Mouse (Mus musculus): ENCODE data around the gene Mtmr14. TPM values are rescaled to one million over a fixed set of nuclear protein-coding genes. Genes with fewer than 3 reads are reported as not detected.

Gene Mtmr14
- total RNA-seq (2014; fragmentation: Nextera tagmentation) (17.0 and 26.6 TPM in 2 replicates), total RNA-seq (2017) (13.8 and 21.8 TPM in 2 replicates)

DNA sequence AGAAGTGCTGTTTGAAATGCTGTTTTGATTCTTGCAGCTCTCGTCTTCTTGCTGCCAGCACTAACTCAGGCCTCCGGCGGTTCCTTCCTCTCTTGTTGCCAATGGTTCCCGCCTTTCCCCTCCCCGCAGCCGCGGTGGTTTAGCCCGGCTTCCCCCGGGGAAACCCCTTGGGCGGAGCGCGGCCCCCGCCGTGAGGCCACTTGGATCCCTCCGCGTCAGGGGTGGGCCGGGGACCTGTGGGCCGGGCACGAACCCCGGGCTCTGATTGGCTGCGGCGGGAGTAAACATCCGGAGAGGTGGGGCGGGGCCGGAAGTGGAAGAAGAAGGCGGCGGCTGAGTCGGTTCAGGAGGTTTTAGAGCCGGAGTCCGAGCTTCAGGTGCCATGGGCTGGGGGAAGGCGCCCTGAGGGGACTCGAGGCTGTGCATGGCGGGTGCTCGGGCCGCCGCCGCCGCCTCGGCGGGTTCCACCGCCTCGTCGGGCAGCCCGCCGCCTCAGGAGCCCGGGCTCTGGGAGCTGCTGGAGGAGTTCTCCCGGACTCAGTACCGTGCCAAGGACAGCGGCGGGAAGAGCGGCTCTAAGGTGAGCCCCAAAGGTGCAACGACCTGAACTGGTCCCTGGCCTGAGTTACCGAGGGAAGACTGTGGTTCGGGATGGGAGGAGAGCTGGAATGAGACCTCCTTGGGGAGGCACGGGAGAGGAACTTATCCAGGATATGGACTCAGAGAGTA is at the start of gene Mtmr14:
Mtmr14 (plus strand) TSS at position 302 of the 729 bp plus-strand sequence.
- peak; percentile 97 for ATAC-seq (replicated peaks; ENCODE audit: low FRiP score, low TSS enrichment, poor library complexity, severe bottlenecking)

DNA sequence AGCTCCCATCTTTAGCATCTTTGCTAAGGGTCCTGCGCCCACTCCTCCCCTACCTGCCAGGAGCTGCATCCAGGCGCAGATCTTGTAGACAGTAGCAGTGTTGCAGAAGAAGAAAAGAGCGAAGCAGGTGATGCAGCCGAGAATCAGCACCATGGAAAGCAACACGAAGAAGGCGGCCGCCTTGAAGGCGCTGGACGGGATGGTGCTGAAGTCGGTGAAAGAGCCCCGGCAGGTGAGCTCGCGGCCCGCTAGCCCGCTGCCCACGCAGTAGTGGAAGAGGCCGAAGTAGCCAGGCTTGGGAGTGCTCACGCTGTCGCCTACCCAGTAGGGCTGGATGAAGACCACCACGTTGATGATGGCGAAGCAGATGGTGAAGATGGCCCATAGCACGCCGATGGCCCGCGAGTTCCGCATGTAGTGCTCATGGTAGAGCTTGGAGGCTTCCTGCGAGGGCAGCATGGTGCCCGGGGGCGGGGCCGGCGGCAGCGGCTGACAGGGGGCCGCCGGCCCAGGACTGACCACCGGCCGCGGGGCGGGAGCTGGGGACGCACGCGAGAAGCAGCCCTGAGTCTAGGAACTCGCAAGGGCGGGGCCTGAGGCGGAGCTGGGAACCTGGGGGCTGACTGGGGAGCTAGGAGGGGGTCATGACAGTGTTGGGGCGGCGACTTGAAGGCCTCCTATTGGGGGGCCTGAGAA is 43.7 kb upstream of the Mtmr14 start:
- peak; percentile 65 for ATAC-seq (replicated peaks; ENCODE audit: low FRiP score, low TSS enrichment, poor library complexity, severe bottlenecking)

DNA sequence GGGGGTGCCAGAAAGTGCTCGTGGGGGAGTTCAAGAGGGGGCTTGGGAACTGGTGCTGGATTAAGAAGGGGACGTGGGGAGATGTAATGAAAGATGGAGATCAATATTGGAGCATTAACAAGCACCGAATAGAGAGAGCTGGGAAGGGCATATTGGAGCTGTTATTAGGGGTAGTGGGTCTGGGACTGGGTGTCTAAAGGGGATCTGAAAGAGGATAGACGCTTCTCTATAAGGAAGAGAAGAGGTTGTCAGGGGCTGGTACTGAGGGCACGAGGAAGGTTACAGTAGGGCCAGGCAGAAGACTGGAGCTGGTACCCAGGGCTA is 43.2 kb upstream of the Mtmr14 start:
- ATAC-seq (replicated peaks; ENCODE audit: low FRiP score, low TSS enrichment, poor library complexity, severe bottlenecking) = no peak

DNA sequence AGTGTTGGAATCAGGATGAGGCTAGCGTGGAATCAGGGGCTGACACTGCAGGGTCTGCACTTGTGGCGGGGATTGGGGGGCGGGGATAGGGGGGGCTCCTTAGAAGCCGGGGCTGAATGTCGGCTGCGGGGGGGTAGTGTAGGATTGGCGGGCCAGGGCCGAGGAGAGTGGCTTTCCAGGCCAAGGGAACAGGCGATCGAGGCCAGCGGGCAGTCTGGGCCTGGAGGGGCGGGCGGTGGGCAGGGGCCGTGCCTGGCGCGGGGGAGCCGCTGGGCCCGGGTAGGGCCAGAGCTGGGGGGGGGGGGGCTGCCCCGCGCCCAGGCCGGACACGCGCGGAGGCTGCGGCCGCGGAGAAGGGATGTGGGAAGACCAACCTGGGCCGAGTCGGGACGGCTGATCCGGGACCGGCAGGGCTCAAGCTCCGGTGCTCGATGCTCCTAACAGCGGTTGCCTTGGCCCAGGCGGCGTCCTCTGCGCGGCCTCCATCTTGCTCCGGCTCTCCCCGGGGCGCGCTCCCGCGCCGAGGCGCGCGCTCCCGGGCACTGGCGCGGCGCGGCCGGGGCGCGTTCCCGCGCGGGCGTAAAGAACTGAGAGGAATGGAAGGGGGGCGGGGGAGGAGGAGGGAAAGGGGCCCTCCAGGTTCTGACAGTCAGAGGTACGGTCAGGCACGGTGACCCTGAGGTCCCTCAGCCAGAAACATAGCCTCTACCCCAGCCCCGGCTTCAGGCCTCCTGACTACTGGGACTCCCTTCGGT is 42.6 kb upstream of the Mtmr14 start, which contains the start of gene Lhfpl4:
Lhfpl4 (minus strand) TSS at position 544 of the 755 bp plus-strand sequence.
- no peak for ATAC-seq (replicated peaks; ENCODE audit: low FRiP score, low TSS enrichment, poor library complexity, severe bottlenecking)

DNA sequence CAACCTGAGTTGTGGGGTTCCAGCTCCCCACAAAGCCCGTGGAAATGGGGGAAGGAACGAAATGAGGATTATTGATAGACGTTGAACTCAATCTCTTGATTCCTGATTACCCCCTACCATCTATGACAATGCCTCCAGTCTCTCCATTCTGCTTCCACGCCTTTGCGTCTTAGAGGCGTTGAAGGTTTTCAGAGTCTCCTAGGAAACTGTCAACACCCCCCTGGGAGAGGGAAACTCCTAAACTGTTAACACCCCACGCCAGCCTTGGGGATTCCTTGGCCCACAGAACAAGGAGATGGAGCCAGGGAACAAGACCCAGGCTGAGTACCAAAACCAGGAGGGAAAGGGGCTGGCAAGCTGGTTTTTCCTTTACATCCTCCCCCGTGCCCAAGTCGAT is 42.0 kb upstream of the Mtmr14 start:
- no peak for ATAC-seq (replicated peaks; ENCODE audit: low FRiP score, low TSS enrichment, poor library complexity, severe bottlenecking)

DNA sequence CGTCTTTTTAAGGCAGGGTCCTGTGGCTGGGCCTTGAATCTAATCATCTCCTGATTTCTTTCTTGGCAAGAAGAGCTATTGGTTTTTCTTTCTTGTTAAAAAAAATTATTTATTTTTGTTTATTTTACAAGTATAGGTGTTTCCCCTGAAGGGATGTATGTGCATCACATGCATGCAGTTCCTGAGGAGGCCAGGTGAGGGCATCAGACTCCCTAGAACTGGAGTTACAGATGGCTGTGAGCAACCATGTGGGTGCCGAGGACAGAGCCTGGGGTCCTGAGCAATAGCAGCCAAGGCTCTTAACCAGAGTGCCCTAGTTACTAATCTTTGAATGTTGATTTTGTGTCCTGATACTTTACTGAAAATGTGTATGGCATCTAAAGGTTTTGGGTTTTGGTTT is 21.4 kb upstream of the Mtmr14 start:
- no peak for ATAC-seq (replicated peaks; ENCODE audit: low FRiP score, low TSS enrichment, poor library complexity, severe bottlenecking)

DNA sequence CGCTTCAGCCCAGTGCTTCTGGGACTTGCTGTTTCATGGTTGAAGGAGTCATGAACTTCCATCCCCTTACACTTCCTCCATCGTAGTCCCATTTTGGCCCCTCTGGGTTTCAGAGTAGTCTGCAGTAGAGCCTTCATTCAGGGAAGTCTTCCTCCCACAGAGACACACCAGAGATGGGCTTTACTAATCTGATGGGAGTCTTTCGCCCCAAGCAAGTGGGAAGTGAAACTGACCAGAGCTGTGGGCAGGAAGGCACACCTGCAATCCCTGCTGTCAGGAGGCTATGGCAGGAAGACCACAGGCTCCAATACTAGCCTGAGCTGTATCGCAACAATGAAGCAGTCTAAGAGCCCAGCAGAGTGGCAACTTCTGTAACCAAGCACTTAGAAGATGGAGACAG is 11.8 kb upstream of the Mtmr14 start:
- ATAC-seq (replicated peaks; ENCODE audit: low FRiP score, low TSS enrichment, poor library complexity, severe bottlenecking) = no peak

DNA sequence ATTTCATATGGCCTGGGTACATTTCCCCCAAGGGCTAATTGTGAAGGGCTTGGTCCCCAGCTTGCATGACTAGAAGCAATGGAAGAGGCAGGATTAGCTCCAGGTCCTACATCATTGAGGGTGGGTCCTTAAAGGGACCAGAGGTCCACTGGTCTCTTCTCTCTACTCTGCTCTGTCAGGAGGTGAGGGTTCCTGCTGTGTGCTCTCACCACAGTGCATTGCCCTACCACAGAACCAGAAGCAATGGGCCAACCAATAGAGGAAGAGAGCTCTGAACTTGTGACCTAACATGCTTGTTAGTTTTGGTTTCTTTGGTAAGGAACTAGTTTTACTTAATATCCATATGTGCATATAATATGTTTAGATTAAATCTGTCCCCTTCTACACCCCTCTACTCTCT is 10.9 kb upstream of the Mtmr14 start:
- no peak for ATAC-seq (replicated peaks; ENCODE audit: low FRiP score, low TSS enrichment, poor library complexity, severe bottlenecking)

DNA sequence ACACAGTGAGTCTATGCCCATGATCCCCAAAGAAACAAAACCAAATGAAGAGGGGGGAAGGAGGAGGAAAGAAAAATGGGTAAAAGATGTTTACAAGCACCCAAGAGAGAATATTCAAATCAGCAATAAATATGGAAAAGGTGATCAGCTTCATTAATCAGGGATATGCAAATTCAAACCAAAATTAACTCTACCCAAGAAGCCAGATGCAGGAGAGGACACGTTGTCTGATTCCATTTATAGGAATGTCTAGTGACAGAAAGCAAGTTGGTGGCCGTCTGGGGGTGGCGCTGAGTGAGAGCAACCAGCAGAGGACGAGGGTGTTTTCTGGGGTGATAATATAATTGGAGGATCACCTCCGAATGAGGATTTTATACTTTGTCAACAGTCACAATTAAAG is 2.5 kb upstream of the Mtmr14 start:
- no peak for ATAC-seq (replicated peaks; ENCODE audit: low FRiP score, low TSS enrichment, poor library complexity, severe bottlenecking)

DNA sequence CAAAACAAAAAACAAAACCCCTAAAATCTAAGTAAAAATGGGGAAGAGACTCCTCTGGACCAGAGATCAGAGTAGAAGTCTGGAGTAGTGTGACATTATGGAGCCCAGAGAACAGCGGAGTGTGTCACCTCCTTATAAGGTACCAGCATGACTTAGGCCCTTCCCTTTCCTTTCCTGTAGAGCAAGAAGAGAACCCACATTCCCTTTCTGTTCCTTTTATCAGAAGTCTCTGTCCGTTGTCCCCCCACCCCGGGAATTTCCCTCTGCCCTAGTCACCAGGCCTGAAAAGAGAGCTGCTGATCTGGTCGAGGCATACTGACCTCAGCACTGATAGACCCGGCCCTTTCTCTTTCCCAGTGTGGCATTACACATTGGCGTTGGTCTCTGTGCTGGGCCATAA is 799 bp downstream of the Mtmr14 start:
- 0 out of 2 replicates have a peak, but pooled peaks have one; percentile 13 for ATAC-seq (replicated peaks; ENCODE audit: low FRiP score, low TSS enrichment, poor library complexity, severe bottlenecking)

DNA sequence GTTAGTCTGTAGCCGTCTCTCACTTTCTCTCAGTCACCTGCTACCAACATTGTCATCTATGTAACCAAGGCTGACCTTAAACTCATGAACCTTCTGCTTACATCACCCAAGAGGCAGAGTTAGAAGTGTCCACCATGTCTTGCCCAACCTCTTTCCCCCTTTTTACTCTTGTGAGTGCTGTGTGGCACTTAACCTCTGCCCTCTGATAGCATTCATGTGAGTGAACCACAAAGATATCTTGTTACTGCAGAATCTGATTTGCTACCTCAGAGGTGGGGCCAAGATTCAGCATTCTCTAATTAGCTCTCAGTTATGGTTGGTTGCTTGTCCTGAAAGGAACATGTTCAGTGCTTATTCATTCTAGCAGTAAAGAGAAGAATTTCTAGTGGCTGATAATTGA is 5.1 kb downstream of the Mtmr14 start:
- ATAC-seq (replicated peaks; ENCODE audit: low FRiP score, low TSS enrichment, poor library complexity, severe bottlenecking) = peak; percentile 74

DNA sequence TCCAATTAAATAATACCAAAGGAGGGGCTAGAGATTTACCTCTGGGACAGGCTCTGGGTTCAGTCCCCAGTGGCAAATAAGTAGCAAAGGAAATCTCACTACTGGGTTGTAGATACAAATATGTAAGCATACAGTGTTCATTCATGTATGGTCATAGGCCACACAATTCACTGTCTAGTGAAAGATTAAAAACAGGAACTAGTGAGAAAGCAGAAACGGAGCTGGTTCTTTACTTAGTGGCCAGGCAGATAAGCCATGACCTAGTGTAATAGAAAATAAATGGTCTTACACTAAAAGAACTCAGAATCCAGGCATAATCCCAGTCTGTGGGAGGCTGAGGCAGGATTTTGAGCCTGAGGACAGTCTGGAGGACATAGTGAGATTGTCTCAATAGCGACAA is 7.9 kb downstream of the Mtmr14 start:
- no peak for ATAC-seq (replicated peaks; ENCODE audit: low FRiP score, low TSS enrichment, poor library complexity, severe bottlenecking)

DNA sequence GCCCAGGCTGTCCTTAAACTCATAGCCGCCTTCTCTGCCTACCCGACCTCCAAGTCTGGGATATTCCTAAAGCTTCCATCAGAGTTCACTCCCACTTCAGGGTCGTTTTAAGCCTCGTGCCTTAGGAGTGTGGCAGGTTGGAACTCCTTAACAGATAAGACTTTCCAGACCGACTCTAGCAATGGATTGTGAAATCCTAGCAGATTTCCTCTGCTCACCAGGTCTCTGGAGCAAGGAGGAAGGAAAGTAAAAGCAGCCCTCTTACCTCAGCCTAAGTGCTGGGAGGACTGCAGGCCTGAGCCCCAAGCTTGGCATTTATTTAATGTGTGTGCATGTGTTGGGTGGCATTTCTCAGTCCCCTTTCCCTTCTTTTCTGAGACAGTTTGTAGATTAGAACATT is 13.1 kb downstream of the Mtmr14 start:
- ATAC-seq (replicated peaks; ENCODE audit: low FRiP score, low TSS enrichment, poor library complexity, severe bottlenecking) = no peak

DNA sequence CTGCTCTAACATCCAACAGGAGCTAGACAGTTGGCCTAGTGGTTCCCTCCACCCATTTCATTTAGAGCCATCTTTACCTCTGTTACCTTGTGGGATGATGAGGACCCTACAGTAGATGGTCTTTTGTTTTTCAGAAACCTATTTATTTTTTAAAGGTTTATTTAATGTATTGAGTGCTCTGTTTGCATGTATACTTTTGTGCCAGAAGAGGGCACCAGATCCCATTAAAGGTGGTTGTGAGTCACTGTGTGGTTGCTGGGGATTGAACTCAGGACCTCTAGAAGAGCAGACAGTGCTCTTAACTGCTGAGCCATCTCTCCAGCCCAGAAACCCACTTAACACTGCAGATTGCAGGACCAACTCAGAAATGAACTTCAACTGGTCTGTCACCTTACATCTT is 14.3 kb downstream of the Mtmr14 start:
- no peak for ATAC-seq (replicated peaks; ENCODE audit: low FRiP score, low TSS enrichment, poor library complexity, severe bottlenecking)

DNA sequence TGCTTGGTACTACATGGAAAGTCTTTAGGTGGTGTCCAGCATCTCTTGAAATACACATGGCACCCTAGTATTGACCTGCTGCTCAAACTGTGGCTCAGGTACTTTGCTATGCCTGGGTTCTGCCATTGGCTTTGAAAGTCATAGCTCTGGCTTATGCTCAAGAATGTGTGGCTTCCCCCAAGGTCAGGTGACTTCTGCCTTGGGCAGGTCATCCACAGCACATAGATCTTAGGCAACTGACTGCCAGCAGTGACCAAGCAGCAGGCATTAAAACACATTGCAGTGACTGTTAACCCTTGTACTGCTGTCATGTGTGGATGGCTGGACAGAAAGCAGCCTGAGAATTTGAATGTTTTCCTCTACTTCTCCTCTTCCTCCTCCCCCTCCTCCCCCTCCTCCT is 17.3 kb downstream of the Mtmr14 start:
- ATAC-seq (replicated peaks; ENCODE audit: low FRiP score, low TSS enrichment, poor library complexity, severe bottlenecking) = no peak

DNA sequence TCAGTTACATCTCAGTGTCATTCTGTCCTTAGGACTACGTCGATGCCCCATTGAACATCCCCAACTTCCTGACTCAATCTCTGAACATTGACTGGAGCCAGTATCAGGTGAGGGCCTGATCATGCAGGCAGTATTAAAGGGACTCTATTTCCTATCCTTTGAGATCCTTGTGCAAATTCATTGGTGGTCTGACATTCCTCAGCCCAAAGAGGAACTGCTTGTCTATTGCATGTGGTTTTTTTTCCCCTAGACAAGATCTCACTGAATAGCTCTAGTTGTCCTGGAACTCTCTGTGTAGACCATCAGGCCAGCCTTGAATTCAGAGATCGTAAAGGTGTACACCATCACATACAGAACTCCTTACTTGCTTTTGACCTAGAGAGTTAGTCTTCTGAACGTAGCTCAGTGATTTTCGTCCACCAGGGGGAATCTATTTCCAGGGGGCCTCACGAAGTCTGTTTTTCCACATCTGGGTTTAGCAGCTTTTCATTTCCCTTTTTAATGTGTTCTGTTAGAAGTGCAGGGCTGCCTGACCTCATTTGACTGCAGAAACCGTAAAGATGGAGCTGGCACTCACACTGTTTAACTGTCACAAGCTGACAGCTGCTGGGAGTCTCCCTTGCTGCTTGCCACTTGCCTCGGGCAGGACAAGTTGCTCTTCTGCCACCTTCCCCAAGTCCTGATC is 23.7 kb downstream of the Mtmr14 start:
- ATAC-seq (replicated peaks; ENCODE audit: low FRiP score, low TSS enrichment, poor library complexity, severe bottlenecking) = no peak

DNA sequence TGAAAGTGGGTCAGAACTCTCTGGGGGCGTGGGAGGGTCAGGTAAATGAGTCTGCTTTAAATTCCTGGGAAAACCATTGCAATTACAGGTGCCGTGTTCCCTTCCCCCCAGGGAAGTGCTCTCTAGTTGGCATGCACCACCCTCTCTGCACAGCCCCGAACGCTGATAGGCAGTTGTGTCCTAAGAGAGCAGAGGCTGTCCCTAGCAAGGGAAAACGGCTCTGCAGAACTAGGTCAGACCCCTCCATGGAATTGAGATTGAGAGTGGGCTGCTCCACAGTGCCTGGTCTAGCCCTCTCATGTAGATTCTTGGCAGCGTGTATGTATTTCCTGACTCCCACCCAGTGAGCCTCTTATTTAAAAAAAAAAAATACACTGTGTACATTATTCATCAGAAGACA is 25.9 kb downstream of the Mtmr14 start:
- ATAC-seq (replicated peaks; ENCODE audit: low FRiP score, low TSS enrichment, poor library complexity, severe bottlenecking) = no peak

DNA sequence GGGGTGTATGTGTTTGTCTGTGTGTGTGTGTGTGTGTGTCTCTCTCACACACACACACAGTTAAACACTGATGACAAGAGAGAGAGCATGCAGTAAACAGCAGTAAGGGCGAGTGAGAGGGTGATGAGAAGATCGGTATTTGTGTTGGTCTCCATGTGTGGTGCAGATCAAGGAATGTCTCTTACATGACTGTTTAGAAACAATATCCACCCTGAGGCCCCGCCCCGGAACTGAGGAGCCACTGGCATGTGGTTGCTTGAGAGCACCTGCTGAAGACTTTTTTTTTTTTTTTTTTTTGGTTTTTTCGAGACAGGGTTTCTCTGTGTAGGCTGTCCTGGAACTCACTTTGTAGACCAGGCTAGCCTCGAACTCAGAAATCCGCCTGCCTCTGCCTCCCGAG is 26.8 kb downstream of the Mtmr14 start:
- no peak for ATAC-seq (replicated peaks; ENCODE audit: low FRiP score, low TSS enrichment, poor library complexity, severe bottlenecking)

DNA sequence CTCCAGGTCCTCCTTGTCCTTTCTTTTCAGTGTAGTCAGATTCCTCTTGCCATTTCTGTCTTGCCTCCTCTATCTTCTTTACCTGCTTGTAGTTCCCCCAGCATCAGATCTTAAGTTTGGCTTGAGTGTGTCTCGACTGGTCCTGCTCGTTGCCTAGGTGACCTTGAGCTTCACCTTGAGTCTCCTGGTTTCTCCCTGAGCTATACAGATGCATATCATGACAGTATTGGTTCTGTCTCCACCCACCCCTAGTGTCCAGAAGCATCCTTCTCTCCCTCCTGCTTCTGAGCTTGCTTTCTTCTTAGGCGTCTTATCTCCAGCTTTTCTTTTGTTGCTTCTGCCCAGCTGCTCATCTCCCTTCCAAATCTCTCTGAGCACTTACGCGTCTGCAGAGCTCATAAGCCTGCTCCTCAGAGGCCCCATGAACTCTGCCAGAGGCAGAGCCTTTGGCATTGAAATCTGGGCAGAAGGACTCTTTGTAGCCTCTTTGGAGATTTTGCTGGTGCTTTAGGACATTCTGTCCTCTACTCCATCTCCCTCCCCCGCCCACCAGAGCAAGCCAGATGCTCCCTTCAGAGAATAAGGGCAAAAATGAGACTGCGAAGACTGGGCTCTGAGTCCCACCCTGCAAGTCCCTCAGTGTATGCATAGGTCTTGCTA is 29.5 kb downstream of the Mtmr14 start:
- no peak for ATAC-seq (replicated peaks; ENCODE audit: low FRiP score, low TSS enrichment, poor library complexity, severe bottlenecking)

All from megakaryocyte-erythroid progenitor cell, adult 5-6 weeks (primary cell).